Comparison of ENCODE assay signal across 21 mouse cellular contexts in genomic region chr7:45486158-45486557, GRCm38 (mm10). TPM values are rescaled to one million over a fixed set of nuclear protein-coding genes. Genes with fewer than 3 reads are reported as not detected.
"Had no signal": no experiment of that assay in that cellular context is flagged by ENCODE, and none has a peak within 500 bp of the region (broad histone marks: within the 10 kb centered on the region; RNA-seq: fewer than 3 reads in every experiment).

No protein-coding gene starts in this region.

- H3K9ac ChIP-seq: lung, embryonic 15.5 days; midbrain, embryonic 12.5 days; neural tube, embryonic 13.5 days had no signal

- DNase-seq: kidney, adult 11 months; kidney, adult 9 months; kidney, postnatal 10 days; lung, postnatal 14 days; right cerebral cortex, postnatal 25 days; thymus, adult 18-20 months; thymus, postnatal 14 days had no signal

- H3K36me3 ChIP-seq: lung, embryonic 15.5 days; midbrain, embryonic 12.5 days; neural tube, embryonic 13.5 days had no signal

- H3K4me3 ChIP-seq: lung, embryonic 15.5 days; midbrain, embryonic 12.5 days; neural tube, embryonic 13.5 days had no signal

- H3K27me3 ChIP-seq: lung, embryonic 15.5 days; midbrain, embryonic 12.5 days; neural tube, embryonic 13.5 days had no signal

- H3K4me2 ChIP-seq: lung, embryonic 15.5 days; midbrain, embryonic 12.5 days; neural tube, embryonic 13.5 days had no signal

- H3K9me3 ChIP-seq: lung, embryonic 15.5 days; midbrain, embryonic 12.5 days; neural tube, embryonic 13.5 days had no signal

- ATAC-seq: midbrain, embryonic 16.5 days had no signal

- H3K27ac ChIP-seq: lung, embryonic 15.5 days; midbrain, embryonic 12.5 days; neural tube, embryonic 13.5 days had no signal

RNA-seq across cellular contexts. Expression of gene Gm45808, which starts 0.5 kb away (rescaled TPM):
- total RNA-seq: megakaryocyte-erythroid progenitor cell, adult 5-6 weeks had no signal
- polyA plus RNA-seq: intestine, embryonic 14.5 days; large intestine, adult 2 months; limb, embryonic 11.5 days; liver, embryonic 16.5 days; lung, embryonic 15.5 days; midbrain, embryonic 12.5 days; midbrain, embryonic 16.5 days; neural tube, embryonic 13.5 days; small intestine, adult 2 months; stomach, embryonic 16.5 days had no signal

RNA-seq across cellular contexts. Expression of gene Tulp2, which starts 4.5 kb away (rescaled TPM):
- total RNA-seq: layer of hippocampus, adult 8-10 months; layer of hippocampus, postnatal 14 days; left cerebral cortex, postnatal 14 days had no signal
- polyA plus RNA-seq: small intestine, adult 2 months had no signal
